Mouse (Mus musculus) megakaryocyte-erythroid progenitor cell, adult 5-6 weeks (primary cell): ENCODE measurements around the gene Sapcd2. TPM values are rescaled to one million over a fixed set of nuclear protein-coding genes. Genes with fewer than 3 reads are reported as not detected.
A peak's percentile ranks its signal among the peaks of the same experiment; 100 is the strongest.
"Not testable (repeated sequence)": the region's sequence is repeated elsewhere in the genome, so short reads cannot be mapped to it uniquely, and the experiment has no call there.

Experiments used
- ATAC-seq: replicated peaks from 2 replicates; pipeline ENCODE4 v1.8.0; 2016; ENCODE audit warnings: mild to moderate bottlenecking, inconsistent platforms; ENCODE audit not compliant: severe bottlenecking, poor library complexity, low FRiP score, low TSS enrichment
- total RNA-seq, 2 experiments: library from RNA; stranded (forward) in 1 of 2; stranded (reverse) in 1 of 2; fragments of 200-1000, 215-1000 nt in 1 of 2; fragments of >200 nt in 1 of 2; fragmentation: Nextera tagmentation in 1 of 2; gene quantifications; 2 replicates each; pipeline ENCODE4 v1.2.3; 2014 to 2017

Gene Sapcd2
- total RNA-seq, 2 experiments from 2014 or later = 7.1 to 19.0 TPM

GRCm38 (mm10) chr2:25408908-25409307, 36.8 kb downstream of the Sapcd2 start:
- no peak for ATAC-seq

- ATAC-seq = not testable (repeated sequence)
Observed at GRCm38 (mm10) chr2:25413436-25413835, 41.3 kb downstream of the Sapcd2 start.

- no peak for ATAC-seq
Observed at GRCm38 (mm10) chr2:25417426-25417825, 45.3 kb downstream of the Sapcd2 start.

DNA sequence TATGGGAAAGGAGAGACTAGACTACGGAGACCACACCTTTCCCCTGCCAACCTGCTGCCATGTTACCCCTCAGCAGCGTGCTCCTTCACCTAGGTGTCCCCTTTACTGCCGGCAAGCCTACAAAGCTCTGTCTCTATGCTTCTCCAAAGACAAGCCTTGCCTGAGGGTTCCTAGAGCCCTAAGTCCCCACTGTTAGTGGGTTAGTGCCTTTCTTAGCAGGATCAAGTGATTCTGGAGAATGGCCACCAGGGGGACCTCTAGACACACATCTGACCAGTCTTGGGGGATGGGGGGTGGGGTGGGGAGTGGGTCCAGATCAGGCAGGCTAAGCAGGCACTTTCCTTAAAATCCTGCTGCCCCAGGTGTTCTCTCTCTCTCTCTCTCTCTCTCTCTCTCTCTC, 49.8 kb downstream of the Sapcd2 start:
- peak; percentile 47; the same call in 1 of the 2 replicates for ATAC-seq

DNA sequence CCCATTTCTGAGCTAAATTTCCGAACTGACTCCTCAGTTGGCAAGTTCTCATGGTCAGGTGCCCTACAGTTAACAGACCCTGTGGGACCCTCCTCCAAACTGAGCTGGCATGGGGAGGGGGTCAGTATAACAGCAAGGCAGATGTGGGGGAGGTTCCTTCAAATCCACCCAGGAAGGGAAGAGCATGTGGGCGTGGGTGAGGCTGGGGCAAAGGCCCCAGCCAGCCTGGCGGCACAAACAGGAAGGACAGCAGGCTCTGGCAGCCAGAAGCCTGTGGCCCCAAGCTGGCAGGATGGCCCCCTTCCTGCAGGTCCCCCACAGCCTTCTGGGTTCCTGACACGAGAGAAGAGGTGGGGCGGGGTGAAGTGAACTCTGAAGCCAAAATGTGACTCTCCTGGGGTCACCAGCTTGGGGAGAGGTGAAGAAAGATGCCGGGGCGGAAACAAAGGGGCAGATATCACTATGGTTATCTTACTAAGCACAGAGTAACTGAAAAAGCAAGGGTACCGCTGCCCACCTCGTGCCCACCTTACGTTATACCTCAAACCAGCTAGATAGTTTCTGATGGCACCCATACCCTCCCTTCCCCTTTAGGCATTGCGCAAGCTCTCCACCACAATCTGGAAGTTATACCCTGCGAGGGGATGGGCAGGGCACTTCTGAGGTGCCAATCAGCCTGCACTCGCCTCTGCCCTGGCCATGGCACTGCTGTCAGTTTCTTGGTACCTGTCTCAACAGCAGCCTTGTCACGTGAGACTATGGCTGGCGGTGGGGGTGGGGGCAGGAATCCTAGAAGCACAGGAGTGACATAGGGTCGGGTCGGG, 50.7 kb downstream of the Sapcd2 start, which contains the start of gene Fut7:
Gene Fut7 (plus strand): TSS at position 681 of the 824 bp plus-strand sequence.
- ATAC-seq = peak; percentile 43; the same call in 1 of the 2 replicates

DNA sequence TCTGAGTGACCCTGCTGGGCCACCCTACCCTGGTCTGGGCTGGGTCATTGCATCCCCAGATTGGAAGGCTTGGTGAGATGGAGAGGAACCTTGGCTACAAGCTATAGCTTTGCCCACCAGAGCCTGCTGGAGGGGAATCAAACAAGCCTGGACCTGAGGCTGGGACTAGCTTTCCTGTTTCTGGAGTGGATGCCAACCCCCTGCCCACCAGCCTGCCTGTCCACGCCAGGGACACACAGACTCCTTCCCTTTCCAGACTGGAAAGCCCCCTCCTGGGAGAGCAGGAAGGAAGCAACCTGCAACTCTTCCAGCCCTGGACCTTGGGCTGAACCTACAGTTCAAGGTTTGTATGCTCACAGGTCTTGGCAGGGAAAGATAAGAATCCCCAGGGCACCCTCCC, 51.5 kb downstream of the Sapcd2 start:
- no peak for ATAC-seq

DNA sequence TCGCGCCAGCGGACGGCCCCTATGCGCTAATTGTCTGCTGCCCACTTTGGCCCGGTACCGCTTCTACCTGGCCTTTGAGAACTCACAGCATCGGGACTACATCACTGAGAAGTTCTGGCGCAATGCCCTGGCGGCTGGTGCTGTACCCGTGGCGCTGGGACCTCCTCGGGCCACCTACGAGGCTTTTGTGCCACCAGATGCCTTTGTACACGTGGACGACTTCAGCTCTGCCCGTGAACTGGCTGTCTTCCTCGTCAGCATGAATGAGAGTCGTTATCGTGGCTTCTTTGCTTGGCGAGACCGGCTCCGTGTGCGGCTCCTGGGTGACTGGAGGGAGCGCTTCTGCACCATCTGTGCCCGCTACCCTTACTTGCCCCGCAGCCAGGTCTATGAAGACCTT, 53.4 kb downstream of the Sapcd2 start:
- no peak for ATAC-seq

- ATAC-seq = peak; percentile 54
Observed at GRCm38 (mm10) chr2:25426721-25427191, 54.6 kb downstream of the Sapcd2 start.

DNA sequence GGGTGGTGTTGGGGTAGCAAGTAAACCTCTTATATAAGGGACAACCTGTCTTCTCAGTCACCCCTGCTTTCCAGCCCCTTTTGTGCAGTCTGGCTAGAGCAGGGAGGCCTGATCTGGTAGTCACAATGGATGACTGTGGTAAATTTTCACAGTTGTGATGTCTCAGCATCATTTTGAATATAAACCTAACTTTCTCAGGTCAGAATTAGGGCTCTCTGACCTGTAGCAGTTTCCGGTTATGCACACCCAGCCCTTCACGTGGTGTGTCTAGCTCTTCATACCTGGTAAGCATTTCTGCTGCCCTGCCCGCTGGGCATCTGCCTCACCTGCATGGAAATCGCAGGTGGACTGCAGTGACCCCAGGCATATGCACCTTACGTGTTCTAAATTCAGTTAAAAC, 55.1 kb downstream of the Sapcd2 start:
- no peak for ATAC-seq

Other genes starting within 250 kb of the Sapcd2 start
Only the 30 nearest of the 39 such genes appear.
- gene Nelfb, start 160.8 kb upstream of the Sapcd2 start, total RNA-seq (2014; fragmentation: Nextera tagmentation) = 50.8 and 67.6 TPM in 2 replicates
- 26.4 and 28.2 TPM in 2 replicates for gene Nelfb, start 160.8 kb upstream of the Sapcd2 start, total RNA-seq (2017)
- not detected in 2 replicates for gene Stpg3, start 157.7 kb upstream of the Sapcd2 start, total RNA-seq (2014; fragmentation: Nextera tagmentation)
- 3.2 TPM in 1 of 2 replicates, not detected in the other for gene Stpg3, start 157.7 kb upstream of the Sapcd2 start, total RNA-seq (2017)
- not detected in 2 replicates for gene Fam166a, start 153.6 kb upstream of the Sapcd2 start, total RNA-seq (2014; fragmentation: Nextera tagmentation)
- not detected in 2 replicates for gene Fam166a, start 153.6 kb upstream of the Sapcd2 start, total RNA-seq (2017)
- gene Tubb4b, start 147.6 kb upstream of the Sapcd2 start, total RNA-seq (2014; fragmentation: Nextera tagmentation) = 712 and 769 TPM in 2 replicates
- 718 and 785 TPM in 2 replicates for gene Tubb4b, start 147.6 kb upstream of the Sapcd2 start, total RNA-seq (2017)
- gene Slc34a3, start 138.0 kb upstream of the Sapcd2 start, total RNA-seq (2014; fragmentation: Nextera tagmentation) = not detected in 2 replicates
- gene Slc34a3, start 138.0 kb upstream of the Sapcd2 start, total RNA-seq (2017) = not detected in 2 replicates
- gene Rnf224, start 135.5 kb upstream of the Sapcd2 start, total RNA-seq (2014; fragmentation: Nextera tagmentation) = not detected in 2 replicates
- gene Rnf224, start 135.5 kb upstream of the Sapcd2 start, total RNA-seq (2017) = not detected in 2 replicates
- gene Rnf208, start 130.1 kb upstream of the Sapcd2 start, total RNA-seq (2014; fragmentation: Nextera tagmentation) = 1.6 and 10.2 TPM in 2 replicates
- 0.72 TPM in 1 of 2 replicates, not detected in the other for gene Rnf208, start 130.1 kb upstream of the Sapcd2 start, total RNA-seq (2017)
- gene Cysrt1, start 129.9 kb upstream of the Sapcd2 start, total RNA-seq (2014; fragmentation: Nextera tagmentation) = not detected in 2 replicates
- not detected in 2 replicates for gene Cysrt1, start 129.9 kb upstream of the Sapcd2 start, total RNA-seq (2017)
- 15.3 and 21.7 TPM in 2 replicates for gene AL732309.1, start 125.5 kb upstream of the Sapcd2 start, total RNA-seq (2014; fragmentation: Nextera tagmentation)
- 3.3 and 4.9 TPM in 2 replicates for gene AL732309.1, start 125.5 kb upstream of the Sapcd2 start, total RNA-seq (2017)
- 14.3 and 19.6 TPM in 2 replicates for gene Tmem203, start 116.9 kb upstream of the Sapcd2 start, total RNA-seq (2014; fragmentation: Nextera tagmentation)
- gene Tmem203, start 116.9 kb upstream of the Sapcd2 start, total RNA-seq (2017) = 4.3 and 9.1 TPM in 2 replicates
- 17.5 and 27.4 TPM in 2 replicates for gene Tprn, start 109.7 kb upstream of the Sapcd2 start, total RNA-seq (2014; fragmentation: Nextera tagmentation)
- 9.8 and 15.0 TPM in 2 replicates for gene Tprn, start 109.7 kb upstream of the Sapcd2 start, total RNA-seq (2017)
- 183 and 205 TPM in 2 replicates for gene Ssna1, start 99.9 kb upstream of the Sapcd2 start, total RNA-seq (2014; fragmentation: Nextera tagmentation)
- gene Ssna1, start 99.9 kb upstream of the Sapcd2 start, total RNA-seq (2017) = 81.8 and 104 TPM in 2 replicates
- gene Anapc2, start 99.8 kb upstream of the Sapcd2 start, total RNA-seq (2014; fragmentation: Nextera tagmentation) = 52.0 and 56.6 TPM in 2 replicates
- 31.3 and 39.0 TPM in 2 replicates for gene Anapc2, start 99.8 kb upstream of the Sapcd2 start, total RNA-seq (2017)
- gene Tmem210, start 84.2 kb upstream of the Sapcd2 start, total RNA-seq (2014; fragmentation: Nextera tagmentation) = not detected in 2 replicates
- gene Tmem210, start 84.2 kb upstream of the Sapcd2 start, total RNA-seq (2017) = not detected in 2 replicates
- gene Lrrc26, start 82.4 kb upstream of the Sapcd2 start, total RNA-seq (2014; fragmentation: Nextera tagmentation) = not detected in 2 replicates
- gene Lrrc26, start 82.4 kb upstream of the Sapcd2 start, total RNA-seq (2017) = not detected in 2 replicates
- gene Grin1, start 53.1 kb upstream of the Sapcd2 start, total RNA-seq (2014; fragmentation: Nextera tagmentation) = not detected in 2 replicates
- gene Grin1, start 53.1 kb upstream of the Sapcd2 start, total RNA-seq (2017) = not detected in 2 replicates
- gene Man1b1, start 40.0 kb upstream of the Sapcd2 start, total RNA-seq (2014; fragmentation: Nextera tagmentation) = 37.1 and 38.9 TPM in 2 replicates
- gene Man1b1, start 40.0 kb upstream of the Sapcd2 start, total RNA-seq (2017) = 31.8 and 82.7 TPM in 2 replicates
- gene Dpp7, start 16.0 kb upstream of the Sapcd2 start, total RNA-seq (2014; fragmentation: Nextera tagmentation) = 9.5 and 16.6 TPM in 2 replicates
- gene Dpp7, start 16.0 kb upstream of the Sapcd2 start, total RNA-seq (2017) = 22.0 and 59.0 TPM in 2 replicates
- gene Uap1l1, start 6.6 kb upstream of the Sapcd2 start, total RNA-seq (2014; fragmentation: Nextera tagmentation) = 9.7 and 12.7 TPM in 2 replicates
- gene Uap1l1, start 6.6 kb upstream of the Sapcd2 start, total RNA-seq (2017) = 2.0 and 2.5 TPM in 2 replicates
- gene Entpd2, start 23.6 kb downstream of the Sapcd2 start, total RNA-seq (2014; fragmentation: Nextera tagmentation) = not detected in 2 replicates
- not detected in 2 replicates for gene Entpd2, start 23.6 kb downstream of the Sapcd2 start, total RNA-seq (2017)
- gene Npdc1, start 27.0 kb downstream of the Sapcd2 start, total RNA-seq (2014; fragmentation: Nextera tagmentation) = not detected in 2 replicates
- not detected in 2 replicates for gene Npdc1, start 27.0 kb downstream of the Sapcd2 start, total RNA-seq (2017)
- 3.4 and 6.3 TPM in 2 replicates for gene Fut7, start 50.9 kb downstream of the Sapcd2 start, total RNA-seq (2014; fragmentation: Nextera tagmentation)
- gene Fut7, start 50.9 kb downstream of the Sapcd2 start, total RNA-seq (2017) = 4.5 and 4.9 TPM in 2 replicates
- gene Abca2, start 56.4 kb downstream of the Sapcd2 start, total RNA-seq (2014; fragmentation: Nextera tagmentation) = 34.7 and 38.3 TPM in 2 replicates
- gene Abca2, start 56.4 kb downstream of the Sapcd2 start, total RNA-seq (2017) = 10.8 and 13.1 TPM in 2 replicates
- not detected in 2 replicates for gene Clic3, start 84.5 kb downstream of the Sapcd2 start, total RNA-seq (2014; fragmentation: Nextera tagmentation)
- gene Clic3, start 84.5 kb downstream of the Sapcd2 start, total RNA-seq (2017) = not detected in 2 replicates
- gene Paxx, start 88.8 kb downstream of the Sapcd2 start, total RNA-seq (2014; fragmentation: Nextera tagmentation) = 34.5 and 36.3 TPM in 2 replicates
- gene Paxx, start 88.8 kb downstream of the Sapcd2 start, total RNA-seq (2017) = 17.9 and 25.9 TPM in 2 replicates
- gene Ptgds, start 97.7 kb downstream of the Sapcd2 start, total RNA-seq (2014; fragmentation: Nextera tagmentation) = not detected in 2 replicates
- gene Ptgds, start 97.7 kb downstream of the Sapcd2 start, total RNA-seq (2017) = not detected in 2 replicates
- gene Lcn12, start 121.6 kb downstream of the Sapcd2 start, total RNA-seq (2014; fragmentation: Nextera tagmentation) = not detected in 2 replicates
- gene Lcn12, start 121.6 kb downstream of the Sapcd2 start, total RNA-seq (2017) = not detected in 2 replicates
- 50.4 and 64.5 TPM in 2 replicates for gene Fbxw5, start 128.4 kb downstream of the Sapcd2 start, total RNA-seq (2014; fragmentation: Nextera tagmentation)
- 24.0 and 28.9 TPM in 2 replicates for gene Fbxw5, start 128.4 kb downstream of the Sapcd2 start, total RNA-seq (2017)
- gene C8g, start 129.4 kb downstream of the Sapcd2 start, total RNA-seq (2014; fragmentation: Nextera tagmentation) = 0.63 and 2.2 TPM in 2 replicates
- gene C8g, start 129.4 kb downstream of the Sapcd2 start, total RNA-seq (2017) = 0.76 and 3.3 TPM in 2 replicates
- gene Traf2, start 174.6 kb downstream of the Sapcd2 start, total RNA-seq (2014; fragmentation: Nextera tagmentation) = 19.2 and 22.4 TPM in 2 replicates
- 13.7 and 14.3 TPM in 2 replicates for gene Traf2, start 174.6 kb downstream of the Sapcd2 start, total RNA-seq (2017)